Mouse (Mus musculus): Measurements from ENCODE around the gene Psd4.

GRCm38 (mm10) chr2:24383636-24384035, 16.3 kb downstream of the Psd4 start:
- no peak for TF ChIP-seq CTCF (conservative IDR thresholded peaks at IDR 0.05 in 1 of 2, IDR thresholded peaks at IDR 0.05 in 1 of 2; ENCODE audit: low read depth in 2 of 2, low read length in 2 of 2)
- no peak for TF ChIP-seq JUND (conservative IDR thresholded peaks at IDR 0.05; ENCODE audit: low read depth, low read length)
- no peak for TF ChIP-seq TBP (conservative IDR thresholded peaks at IDR 0.05; ENCODE audit: low read depth, low read length)
- no peak for TF ChIP-seq USF1 (IDR thresholded peaks at IDR 0.05; ENCODE audit: low read depth, low read length)
- no peak for TF ChIP-seq CHD2 (IDR thresholded peaks at IDR 0.05; ENCODE audit: low read length)
- no peak for TF ChIP-seq E2F4 (IDR thresholded peaks at IDR 0.05; ENCODE audit: insufficient replicate concordance, low read depth, low read length)
- no peak for TF ChIP-seq IRF4 (IDR thresholded peaks at IDR 0.05; ENCODE audit: low read depth, low read length)
- TF ChIP-seq POLR2A (IDR thresholded peaks at IDR 0.05; ENCODE audit: low read depth, low read length): no peak
- TF ChIP-seq EP300 (IDR thresholded peaks at IDR 0.05; ENCODE audit: low read length): no peak
- no peak for TF ChIP-seq KAT2A (IDR thresholded peaks at IDR 0.05; ENCODE audit: insufficient replicate concordance, low read length)
- TF ChIP-seq POLR2AphosphoS2 (IDR thresholded peaks at IDR 0.05; ENCODE audit: low read depth, low read length): no peak
- no peak for TF ChIP-seq MAFK (IDR thresholded peaks at IDR 0.05; ENCODE audit: insufficient replicate concordance, low read length)
- no peak for TF ChIP-seq CHD1 (IDR thresholded peaks at IDR 0.05; ENCODE audit: low read depth, low read length)

Data from CH12.LX (cell line).